Mouse (Mus musculus) heart, postnatal 4 days (tissue): ENCODE results near the gene Mipol1. TPM values are rescaled to one million over a fixed set of nuclear protein-coding genes. Genes with fewer than 3 reads are reported as not detected.
"Not testable (repeated sequence)": the region's sequence is repeated elsewhere in the genome, so short reads cannot be mapped to it uniquely, and the experiment has no call there.

ENCODE experiments used
- DNase-seq: peaks from one replicate; pipeline ENCODE4 v3.0.0; 2021
- total RNA-seq, 2 experiments: library from RNA; stranded (reverse); gene quantifications; 2 replicates each; pipeline ENCODE4 v1.2.3; 2021

Mipol1 gene
- total RNA-seq, 2 experiments from 2014 or later, result 8.5 TPM

DNA sequence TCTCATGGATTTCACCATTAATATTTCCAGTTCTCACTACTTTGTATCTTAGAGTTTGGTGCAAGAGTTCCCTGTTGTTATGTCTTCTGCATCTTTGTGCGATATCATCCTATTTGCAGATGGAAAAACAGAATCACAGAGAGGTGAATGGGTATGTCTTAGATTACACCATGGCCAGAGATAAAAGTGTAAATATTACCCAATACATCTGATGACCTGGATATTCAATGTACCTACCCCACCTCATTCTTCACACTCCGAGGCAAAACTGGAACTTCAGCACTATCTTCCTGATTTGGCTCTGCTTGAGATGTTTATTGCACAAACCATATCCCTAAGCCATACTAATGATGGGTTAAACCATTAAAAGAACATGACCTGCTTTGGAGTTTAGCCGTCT is 198.0 kb downstream of the Mipol1 start:
- no peak for DNase-seq

DNA sequence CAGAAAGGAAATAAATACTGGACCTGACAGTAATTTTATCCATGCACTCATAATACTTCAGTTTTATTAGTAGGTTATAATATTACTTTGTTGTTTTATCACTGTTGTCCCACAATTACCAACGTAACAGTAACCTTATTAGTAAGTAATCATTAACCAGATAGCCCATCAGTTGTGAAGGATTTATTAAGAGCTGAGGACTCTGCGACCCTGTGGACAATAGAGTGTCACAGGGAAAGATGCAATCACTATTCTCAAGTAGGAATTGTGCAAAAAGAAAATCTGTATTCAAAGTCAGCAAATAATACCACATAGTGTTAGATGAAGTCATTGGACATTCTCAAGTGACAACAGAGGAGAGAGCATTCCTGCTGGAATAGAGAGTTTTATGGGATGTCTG is 198.5 kb downstream of the Mipol1 start:
- DNase-seq, result no peak

- not testable (repeated sequence) for DNase-seq
Measured at GRCm38 (mm10) chr12:57436939-57437659, 206.9 kb downstream of the Mipol1 start.

DNA sequence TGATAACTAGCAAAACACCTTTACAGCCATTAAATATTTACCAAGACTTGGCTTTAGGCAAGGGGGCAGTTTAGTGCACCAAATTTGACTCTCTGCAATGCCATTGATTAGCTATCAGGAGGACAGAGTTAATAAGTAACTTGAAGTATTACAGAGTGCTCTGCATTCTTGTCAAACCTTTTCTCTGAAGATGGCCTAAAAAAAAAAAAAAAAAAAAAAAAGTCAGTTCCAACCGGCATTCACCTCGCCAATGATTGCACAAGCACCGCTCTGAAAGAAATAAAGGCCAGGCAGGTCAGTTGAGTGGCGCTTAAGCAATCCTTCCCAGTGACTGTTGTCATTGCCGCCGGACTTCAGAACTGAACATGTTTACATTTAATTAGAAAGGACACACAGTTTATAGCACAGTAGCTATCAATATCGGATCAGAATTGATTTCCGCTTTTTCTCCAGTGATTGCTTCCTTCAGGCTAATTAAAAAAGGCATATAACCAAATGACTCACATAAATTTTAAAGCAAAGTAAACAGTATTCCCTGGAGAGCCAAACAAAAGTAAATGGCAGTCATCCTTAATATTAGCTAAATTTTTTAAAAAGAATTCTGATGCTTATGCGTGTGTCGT is 214.2 kb downstream of the Mipol1 start:
- no peak for DNase-seq

- no peak for DNase-seq
Measured at GRCm38 (mm10) chr12:57447331-57447730, 217.1 kb downstream of the Mipol1 start.

DNA sequence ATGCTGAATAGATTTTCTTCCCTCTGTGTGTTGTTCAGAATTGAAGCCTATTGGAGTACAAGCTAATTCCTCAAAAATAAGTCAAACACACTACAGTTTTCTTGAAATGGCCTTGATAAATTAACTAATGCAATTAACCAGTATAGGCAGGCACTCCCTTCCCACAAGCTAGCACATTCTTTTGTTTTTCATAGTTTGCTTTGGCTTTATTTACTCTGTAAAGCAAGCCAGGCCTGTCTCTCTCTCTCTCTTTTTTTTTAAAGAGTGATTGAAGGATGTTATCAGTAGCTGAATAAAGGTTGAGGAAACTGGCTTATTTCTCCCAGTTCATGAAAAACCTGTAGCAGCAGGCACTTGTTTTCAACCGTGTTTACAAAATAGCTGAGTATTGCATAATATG is 219.1 kb downstream of the Mipol1 start:
- no peak for DNase-seq

DNA sequence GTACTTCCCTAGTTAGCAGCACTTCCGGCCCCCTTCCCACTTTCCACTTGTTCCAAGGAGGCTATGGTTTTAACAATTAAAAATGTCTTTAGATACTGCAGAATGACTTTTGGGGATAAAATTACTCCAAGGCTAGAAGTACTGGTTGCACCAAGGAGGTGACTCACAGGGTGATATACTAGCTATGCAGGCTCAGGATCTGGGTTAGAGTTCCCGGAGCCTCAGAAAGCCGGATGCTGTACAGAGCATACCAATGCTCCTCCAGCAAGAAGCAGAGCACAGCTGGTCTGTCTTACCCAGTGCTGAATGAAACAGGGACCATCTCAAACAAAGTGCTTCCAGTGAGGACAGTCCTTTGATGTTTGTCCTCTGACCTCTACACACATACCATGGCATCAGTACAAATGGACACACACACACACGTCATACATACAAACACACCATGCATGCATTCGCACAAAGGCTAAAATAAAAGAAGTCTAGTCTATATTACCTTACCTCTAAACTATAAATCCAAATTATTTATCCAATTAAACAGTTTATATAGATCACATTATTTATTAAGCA is 219.9 kb downstream of the Mipol1 start:
- no peak for DNase-seq

DNA sequence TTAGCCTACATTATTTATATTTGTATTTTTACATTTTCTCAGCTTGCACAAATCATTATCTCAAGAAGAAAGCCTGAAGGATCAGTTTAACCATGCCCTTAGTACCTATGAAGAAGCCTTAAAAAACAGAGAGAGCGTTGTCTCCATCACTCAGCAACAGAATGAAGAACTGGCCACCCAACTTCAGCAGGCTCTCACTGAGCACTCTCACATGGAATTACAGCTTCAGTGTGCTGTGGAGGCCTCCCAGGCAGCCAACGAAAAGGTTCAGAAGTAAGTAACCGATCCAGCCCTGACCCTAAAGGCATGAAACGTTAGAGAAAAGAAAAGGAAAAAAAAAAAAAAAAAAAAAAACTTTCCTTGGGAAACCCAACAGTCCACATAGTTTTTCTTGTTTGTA is 226.7 kb downstream of the Mipol1 start:
- DNase-seq, result no peak

- no peak for DNase-seq
Measured at GRCm38 (mm10) chr12:57457339-57457738, 227.1 kb downstream of the Mipol1 start.

DNA sequence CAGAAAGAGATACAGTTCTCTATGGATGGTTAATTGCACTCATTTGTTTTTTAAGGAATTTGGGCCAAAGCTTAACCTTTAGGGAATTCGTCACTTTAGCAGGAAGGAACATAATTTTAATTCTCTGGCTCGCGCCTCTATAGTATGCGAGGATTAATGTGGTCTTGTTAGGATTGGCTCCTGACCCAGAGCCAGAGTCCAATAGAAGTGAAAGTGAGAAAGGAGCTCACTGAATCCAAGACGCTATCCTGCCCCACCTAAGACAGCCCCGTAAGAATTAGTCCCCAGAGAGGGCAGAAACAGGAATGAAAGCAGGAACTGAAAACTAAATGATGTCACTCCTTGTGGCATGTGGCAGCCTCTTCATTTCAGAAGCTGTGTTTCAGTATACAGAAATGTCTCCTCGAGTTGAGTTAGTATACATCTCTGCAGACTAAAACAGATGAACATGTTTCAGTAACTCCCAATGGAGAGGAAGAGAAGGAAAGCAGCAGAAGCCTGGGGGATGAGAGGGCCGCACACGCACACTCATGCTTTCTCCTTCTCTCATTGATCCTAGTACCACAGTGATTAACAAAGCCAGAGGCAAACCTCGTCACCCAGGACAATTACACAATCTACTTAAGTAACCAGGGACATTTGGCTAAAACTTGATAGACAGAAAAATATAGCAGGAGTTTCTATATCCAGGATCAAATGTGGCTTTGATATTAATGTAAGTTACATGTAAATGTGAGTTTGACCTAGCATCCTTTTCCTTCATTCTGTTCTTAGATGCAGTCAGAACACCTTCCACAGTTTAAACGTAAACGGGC is 234.5 kb downstream of the Mipol1 start:
- DNase-seq, result no peak

DNA sequence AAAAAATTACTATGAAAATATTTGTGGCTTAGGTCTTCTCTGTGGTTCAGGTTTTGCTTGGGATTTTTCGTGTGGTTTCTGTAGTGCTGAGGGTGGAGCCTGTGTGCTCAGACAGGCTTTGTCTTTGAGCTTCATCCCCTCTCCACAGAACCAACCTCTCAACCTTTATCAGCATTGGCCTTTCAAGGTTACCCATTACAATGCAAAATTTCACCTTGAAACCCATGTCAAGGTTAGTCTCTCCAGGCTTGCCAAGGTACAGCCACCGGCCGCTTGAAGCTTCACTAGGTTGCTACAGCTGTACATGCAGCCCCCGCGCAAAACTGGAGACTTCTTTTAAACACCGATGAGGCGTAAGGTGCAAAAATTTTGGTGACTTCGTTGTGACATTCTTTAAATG is 241.6 kb downstream of the Mipol1 start:
- no peak for DNase-seq

DNA sequence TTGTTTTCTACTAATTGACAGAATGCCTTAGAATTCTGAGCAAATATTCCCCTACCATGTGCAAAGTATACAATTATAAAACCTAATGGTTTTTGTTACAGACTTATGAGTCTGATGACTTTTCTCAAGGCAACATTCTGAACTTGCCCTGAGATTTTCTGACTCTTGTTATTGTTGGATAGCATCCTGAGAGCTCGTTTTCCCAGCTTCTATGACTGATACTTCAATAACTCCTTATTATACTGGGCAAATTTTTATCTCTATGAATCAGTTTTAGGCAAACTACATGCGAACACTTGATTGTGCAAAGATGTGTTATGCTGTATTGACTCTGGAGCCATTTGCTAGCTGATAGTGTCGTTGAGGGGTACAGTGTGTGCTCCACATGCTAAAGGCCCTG is 246.6 kb downstream of the Mipol1 start:
- no peak for DNase-seq

- DNase-seq, result no peak
Measured at GRCm38 (mm10) chr12:57481823-57482222, 251.6 kb downstream of the Mipol1 start.

DNA sequence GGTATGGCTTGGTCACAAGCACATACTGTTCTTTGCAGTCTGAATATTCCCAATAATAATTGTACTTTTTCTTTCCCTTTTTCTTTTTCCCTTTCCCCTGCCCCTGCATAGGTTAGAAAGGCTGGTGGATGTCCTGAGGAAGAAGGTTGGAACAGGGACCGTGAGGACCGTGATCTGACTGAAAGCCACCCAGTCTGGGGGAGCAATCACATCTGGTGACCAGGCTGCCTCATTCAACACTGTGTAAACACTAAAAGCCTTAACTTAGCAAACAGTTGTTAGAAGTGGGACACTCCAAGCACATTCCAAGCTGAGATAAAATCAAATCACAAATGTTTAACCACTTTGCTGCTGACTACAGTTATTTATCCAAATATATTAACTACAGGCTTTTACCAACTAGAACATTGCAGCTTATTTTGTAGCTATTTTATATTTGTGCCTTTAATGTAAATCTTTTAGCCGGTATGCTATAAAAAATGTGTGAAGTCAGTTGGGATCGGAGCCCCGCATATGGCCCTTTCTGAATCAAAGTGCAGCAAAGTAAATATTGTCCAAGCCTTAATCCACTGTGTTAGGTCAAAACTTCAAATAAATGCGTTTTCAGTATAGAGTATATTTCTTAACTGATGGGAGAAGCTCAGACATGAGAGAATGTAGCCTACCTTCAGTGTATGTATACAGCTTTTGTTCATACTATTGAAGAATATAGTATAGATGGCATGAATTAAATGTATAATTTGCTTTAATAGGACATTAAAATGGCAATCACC is 266.3 kb downstream of the Mipol1 start:
- DNase-seq, result no peak

- DNase-seq, result no peak
Measured at GRCm38 (mm10) chr12:57500246-57500645, 270.0 kb downstream of the Mipol1 start.

DNA sequence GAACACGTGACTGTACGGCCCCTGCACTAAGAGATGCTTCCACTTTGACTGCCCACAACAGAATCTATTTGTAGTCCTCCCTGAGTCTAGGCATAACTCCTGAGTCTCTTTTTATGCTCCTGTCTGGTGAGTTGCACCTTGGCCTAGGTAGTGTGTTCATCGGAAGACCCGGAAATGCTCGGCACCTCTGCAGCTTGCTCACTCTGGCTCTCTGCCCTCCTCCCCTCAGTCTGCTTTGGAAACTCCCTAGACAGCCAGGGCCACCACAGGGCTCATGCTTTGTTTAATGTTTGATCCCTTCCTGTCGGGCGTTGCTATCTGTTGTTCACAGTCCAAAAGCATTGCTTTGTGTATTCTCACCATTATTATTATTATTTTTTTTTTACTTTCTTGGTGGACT is 275.1 kb downstream of the Mipol1 start:
- DNase-seq, result no peak

GRCm38 (mm10) chr12:57508938-57509337 is 278.7 kb downstream of the Mipol1 start:
- DNase-seq, result no peak

DNA sequence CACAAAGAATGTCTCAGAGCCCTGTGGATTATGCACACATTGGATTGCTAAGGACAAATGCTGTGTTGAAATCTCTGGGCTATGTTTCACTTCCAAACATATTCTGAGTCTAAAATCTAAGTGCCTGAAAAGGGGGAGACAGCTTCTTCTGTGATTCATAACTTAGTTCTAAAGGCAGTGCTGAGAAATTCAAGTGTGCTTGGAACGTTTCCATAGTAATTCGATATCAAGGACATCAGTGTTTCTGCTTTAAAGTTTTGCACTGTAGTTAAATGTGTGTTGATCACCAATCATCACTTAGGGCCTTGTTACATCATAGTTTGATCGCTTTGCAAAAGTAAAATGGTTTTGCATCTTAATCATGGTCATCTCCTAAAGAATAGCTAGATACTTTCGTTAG is 279.5 kb downstream of the Mipol1 start:
- DNase-seq, result no peak

DNA sequence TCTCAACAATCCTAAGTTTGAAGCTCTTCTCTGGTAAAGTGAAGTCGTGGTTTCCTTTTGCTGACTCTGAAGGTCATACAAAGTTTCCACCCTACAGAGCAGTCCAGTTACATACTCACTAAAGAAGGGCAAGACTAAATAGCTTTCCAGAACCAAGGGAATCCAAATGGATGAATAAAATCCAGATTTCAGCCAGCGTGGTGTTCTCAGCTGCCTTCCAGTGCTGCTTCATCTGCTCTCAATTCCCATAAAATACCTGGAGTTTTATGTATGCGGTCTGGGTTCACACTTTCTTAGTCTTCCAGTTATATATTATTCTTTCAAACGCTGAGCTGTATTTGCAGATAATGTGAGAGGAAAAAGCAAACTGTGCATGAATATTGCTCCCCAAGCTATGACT is 280.9 kb downstream of the Mipol1 start:
- DNase-seq, result no peak

- no peak for DNase-seq
Measured at GRCm38 (mm10) chr12:57511560-57511959, 281.3 kb downstream of the Mipol1 start.

GRCm38 (mm10) chr12:57514552-57514951 is 284.3 kb downstream of the Mipol1 start:
- DNase-seq, result no peak

DNA sequence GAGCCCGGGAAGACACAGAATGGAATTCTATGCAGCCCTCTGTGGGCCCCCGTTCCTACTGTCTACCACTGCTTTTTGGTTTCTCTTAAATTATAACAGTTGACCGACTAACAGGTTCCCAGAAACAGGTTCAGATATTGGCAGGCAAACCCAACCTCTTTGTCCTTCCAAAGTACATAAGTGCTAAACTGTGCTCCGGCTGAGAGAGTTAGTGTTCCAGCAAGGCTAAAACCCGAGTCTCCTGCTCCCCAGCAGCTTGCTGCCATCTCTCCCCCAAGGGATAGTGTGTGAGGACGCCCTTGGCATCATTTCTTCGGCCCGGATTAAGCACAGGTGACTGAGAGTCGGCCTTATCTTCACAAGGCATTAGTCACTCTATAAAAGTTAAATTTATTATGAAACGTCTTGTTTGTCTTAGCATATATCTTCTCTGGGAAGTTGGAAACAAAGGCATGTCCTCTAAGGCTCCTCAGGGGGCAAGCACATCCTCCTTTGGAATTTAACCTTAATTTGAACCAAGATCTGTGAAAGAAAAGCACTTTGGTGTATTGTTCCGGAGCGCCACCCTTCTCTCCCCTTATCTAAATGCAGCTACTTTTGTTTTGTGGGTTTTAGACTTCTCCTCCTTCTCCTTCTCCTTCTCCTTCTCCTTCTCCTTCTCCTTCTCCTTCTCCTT is 285.6 kb downstream of the Mipol1 start:
- no peak for DNase-seq
